In the genomic region with DNA sequence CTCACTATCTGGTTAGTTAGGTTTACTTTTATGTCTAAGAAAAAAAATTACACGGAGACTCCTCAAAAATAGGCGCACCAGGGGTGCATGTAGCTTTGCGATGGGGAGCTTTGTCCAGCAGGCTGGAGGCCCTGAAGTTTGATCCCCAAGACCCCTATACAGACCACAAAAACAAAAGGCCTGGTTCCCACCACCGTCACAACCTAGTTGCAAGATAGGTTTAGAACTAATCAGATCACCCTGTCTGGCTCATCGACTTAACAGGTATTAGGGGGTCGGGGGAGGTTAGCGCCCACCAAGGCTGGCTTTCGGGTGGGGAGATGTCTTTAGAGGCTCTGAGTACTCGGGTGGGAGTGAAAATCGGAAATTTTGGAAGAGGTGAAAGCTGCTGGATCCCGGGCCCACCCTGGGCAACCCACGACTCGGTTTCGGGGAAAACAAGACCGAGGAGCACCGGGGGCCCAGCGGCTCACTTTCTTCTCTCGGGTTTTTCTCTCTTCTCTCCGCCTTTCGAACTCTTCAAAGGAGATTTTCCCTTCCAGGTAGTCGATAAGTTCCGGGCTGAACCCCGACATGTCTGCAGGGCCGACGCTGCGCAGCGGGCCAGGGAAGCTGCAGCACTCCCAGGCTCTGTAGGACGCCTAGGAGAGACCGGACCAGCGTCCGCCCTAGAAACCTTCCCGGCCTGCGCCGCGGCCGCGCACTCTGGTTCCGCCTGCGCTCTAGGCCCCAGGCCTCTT, we compare ENCODE assay signal across 8 mouse cellular contexts. TPM values are rescaled to one million over a fixed set of nuclear protein-coding genes. Genes with fewer than 3 reads are reported as not detected.
DNase-seq lines count a peak whose midpoint lies in the region; ATAC-seq and TF ChIP-seq lines count a peak whose summit lies in the region.

TSS of gene Gtf3c3 (minus strand) at position 632 of the 740 bp plus-strand sequence.

- H3K4me1 ChIP-seq in brown adipose tissue, adult 24 weeks (ENCODE audit: control insufficient read depth, insufficient read depth, insufficient read length, low read length) = peaks cover 4% of the 10 kb centered on the region
- H3K4me1 ChIP-seq in heart, embryonic 15.5 days (replicated peaks) = peaks cover 11% of the 10 kb centered on the region
- no peaks in the 10 kb centered on the region for H3K4me1 ChIP-seq in liver, embryonic 14.5 days (replicated peaks; ENCODE audit: control insufficient read depth in 2 of 2, insufficient read depth in 2 of 2, low read length in 1 of 2)
- no peaks in the 10 kb centered on the region; the same call in 1 of the 2 replicates for H3K4me1 ChIP-seq in neural tube, embryonic 11.5 days (ENCODE audit: control insufficient read depth, insufficient read depth, low read length)
- no peaks in the 10 kb centered on the region for H3K4me1 ChIP-seq in stomach, postnatal 0 days (replicated peaks; ENCODE audit: control insufficient read depth, insufficient read depth)

- TF ChIP-seq CTCF in liver, embryonic 14.5 days (IDR thresholded peaks at IDR 0.05; ENCODE audit: low read depth) = no peak
- no peak for TF ChIP-seq CTCF in stomach, postnatal 0 days (IDR thresholded peaks at IDR 0.05; ENCODE audit: low read depth)

- H3K4me3 ChIP-seq in brown adipose tissue, adult 24 weeks (ENCODE audit: insufficient read depth, low read depth, low read length) = peak within 1 kb of the TSS; percentile 98
- H3K4me3 ChIP-seq in heart, embryonic 15.5 days = peak within 1 kb of the TSS; percentile 93
- peak within 1 kb of the TSS; percentile 86 to 93 for H3K4me3 ChIP-seq in liver, embryonic 14.5 days (ENCODE audit: insufficient read depth in 1 of 2, low read depth in 2 of 2, low read length in 2 of 2)
- H3K4me3 ChIP-seq in neural tube, embryonic 11.5 days (ENCODE audit: low read depth, low read length) = peak within 1 kb of the TSS; percentile 76
- peak within 1 kb of the TSS; percentile 72 for H3K4me3 ChIP-seq in stomach, postnatal 0 days (ENCODE audit: low read depth, low read length)

- H3K36me3 ChIP-seq in heart, embryonic 15.5 days = no peaks in the 10 kb centered on the region
- H3K36me3 ChIP-seq in liver, embryonic 14.5 days (replicated peaks; ENCODE audit: control insufficient read depth, insufficient read depth, low read depth) = no peaks in the 10 kb centered on the region; the same call in 1 of the 2 replicates
- no peaks in the 10 kb centered on the region for H3K36me3 ChIP-seq in neural tube, embryonic 11.5 days (ENCODE audit: control insufficient read depth, insufficient read depth, low read length)
- H3K36me3 ChIP-seq in stomach, postnatal 0 days (ENCODE audit: control insufficient read depth, insufficient read depth, low read length) = 0 out of 2 replicates have a peak, but pooled peaks cover 3% of the 10 kb centered on the region

- ATAC-seq in heart, embryonic 15.5 days (replicated peaks; ENCODE audit: insufficient number of reproducible peaks, insufficient read depth, low FRiP score, low read depth) = peak; percentile 90
- peak; percentile 96 for ATAC-seq in liver, embryonic 14.5 days (ENCODE audit: insufficient read depth)
- peak; percentile 96 for ATAC-seq in neural tube, embryonic 11.5 days (ENCODE audit: insufficient read depth, low FRiP score, low TSS enrichment)
- ATAC-seq in stomach, postnatal 0 days (ENCODE audit: low FRiP score, low TSS enrichment) = peak; percentile 98

- TF ChIP-seq EP300 in liver, embryonic 14.5 days (IDR thresholded peaks at IDR 0.05; ENCODE audit: low read depth) = no peak
- no peak for TF ChIP-seq EP300 in stomach, postnatal 0 days (optimal IDR thresholded peaks at IDR 0.05)

- H3K9me3 ChIP-seq in heart, embryonic 15.5 days (replicated peaks) = no peaks in the 10 kb centered on the region
- no peaks in the 10 kb centered on the region for H3K9me3 ChIP-seq in liver, embryonic 14.5 days (ENCODE audit: control insufficient read depth, low read length)
- no peaks in the 10 kb centered on the region for H3K9me3 ChIP-seq in neural tube, embryonic 11.5 days (ENCODE audit: control insufficient read depth, low read length)
- no peaks in the 10 kb centered on the region for H3K9me3 ChIP-seq in stomach, postnatal 0 days (ENCODE audit: control insufficient read depth, low read length)

- H3K27ac ChIP-seq in brown adipose tissue, adult 24 weeks (replicated peaks; ENCODE audit: low read depth, low read length) = no peak within 1 kb of the TSS
- H3K27ac ChIP-seq in heart, embryonic 15.5 days = 0 out of 2 replicates have a peak within 1 kb of the TSS, but pooled peaks have one; percentile 53
- no peak within 1 kb of the TSS for H3K27ac ChIP-seq in liver, embryonic 14.5 days
- no peak within 1 kb of the TSS for H3K27ac ChIP-seq in neural tube, embryonic 11.5 days (ENCODE audit: low read depth, low read length)
- H3K27ac ChIP-seq in stomach, postnatal 0 days (replicated peaks) = no peak within 1 kb of the TSS; the same call in 1 of the 2 replicates

- WGBS in heart, embryonic 15.5 days = 3% methylated on average over 39 of the region's 39 CpGs
- 4% methylated on average over 38 of the region's 39 CpGs for WGBS in liver, embryonic 14.5 days (ENCODE audit: insufficient replicate concordance)
- 3% methylated on average over 39 of the region's 39 CpGs for WGBS in neural tube, embryonic 11.5 days
- 3% methylated on average over 39 of the region's 39 CpGs for WGBS in stomach, postnatal 0 days

- H3K4me2 ChIP-seq in heart, embryonic 15.5 days = peak within 1 kb of the TSS; percentile 83
- peak within 1 kb of the TSS; percentile 74 for H3K4me2 ChIP-seq in liver, embryonic 14.5 days (ENCODE audit: low read depth)
- H3K4me2 ChIP-seq in neural tube, embryonic 11.5 days (ENCODE audit: low read depth) = peak within 1 kb of the TSS; percentile 65
- peak within 1 kb of the TSS; percentile 78 for H3K4me2 ChIP-seq in stomach, postnatal 0 days (replicated peaks; ENCODE audit: low read depth)

- peak within 1 kb of the TSS; percentile 89 for H3K9ac ChIP-seq in heart, embryonic 15.5 days
- peak within 1 kb of the TSS; percentile 89 for H3K9ac ChIP-seq in liver, embryonic 14.5 days (replicated peaks)
- peak within 1 kb of the TSS; percentile 89 for H3K9ac ChIP-seq in neural tube, embryonic 11.5 days (ENCODE audit: low read length)
- H3K9ac ChIP-seq in stomach, postnatal 0 days (ENCODE audit: low read length) = peak within 1 kb of the TSS; percentile 87

- H3K27me3 ChIP-seq in heart, embryonic 15.5 days = no peaks in the 10 kb centered on the region; the same call in 1 of the 2 replicates
- no peaks in the 10 kb centered on the region for H3K27me3 ChIP-seq in liver, embryonic 14.5 days (ENCODE audit: control insufficient read depth, insufficient read depth, low read length)
- no peaks in the 10 kb centered on the region for H3K27me3 ChIP-seq in neural tube, embryonic 11.5 days (ENCODE audit: control insufficient read depth, insufficient read depth, low read length)
- H3K27me3 ChIP-seq in stomach, postnatal 0 days (ENCODE audit: control insufficient read depth, insufficient read depth, low read length) = no peaks in the 10 kb centered on the region

- DNase-seq in CD4-positive, CD25-positive, alpha-beta regulatory T cell, adult 2 months (ENCODE audit: low read depth, low spot score) = peak; percentile 85
- DNase-seq in fibroblast of lung, adult 2 months (ENCODE audit: low read depth) = peak; percentile 62
- DNase-seq in kidney, postnatal 25 days = peak; percentile 71 to 88
- DNase-seq in liver, embryonic 14.5 days (ENCODE audit: low read depth in 3 of 3, low spot score in 3 of 3) = peak; percentile 51 to 53 (median 52)
- DNase-seq in neural tube, embryonic 11.5 days (ENCODE audit: low spot score) = peak; percentile 87
- DNase-seq in stomach, postnatal 0 days (ENCODE audit: low spot score) = peak; percentile 84

RNA-seq across cellular contexts. Expression of gene Gtf3c3, which starts in this region (rescaled TPM):
- 12.3 and 13.8 TPM in 2 replicates for polyA plus RNA-seq in brown adipose tissue, adult 24 weeks (2012; ENCODE audit: insufficient read depth, insufficient read length, missing spikeins)
- 13.4 and 15.1 TPM in 2 replicates for polyA plus RNA-seq in heart, embryonic 15.5 days (2015; fragmentation: Nextera tagmentation; extraction: Ambion mirVana)
- polyA plus RNA-seq in liver, embryonic 14.5 days (2012; rRNA removed) = 3.1 and 3.9 TPM in 2 replicates
- 5.6 and 7.3 TPM in 2 replicates for polyA plus RNA-seq in liver, embryonic 14.5 days (2014; fragmentation: Nextera tagmentation; extraction: Ambion mirVana)
- 32.2 and 32.5 TPM in 2 replicates for polyA plus RNA-seq in neural tube, embryonic 11.5 days (2014; fragmentation: Nextera tagmentation; extraction: Ambion mirVana)
- 8.7 and 8.9 TPM in 2 replicates for polyA plus RNA-seq in stomach, postnatal 0 days (2015; fragmentation: Nextera tagmentation; extraction: Ambion mirVana)
